Mouse (Mus musculus) A20 (cell line): ENCODE results near the gene Serpine2.

Source experiments
- DNase-seq: peaks from one replicate; pipeline ENCODE4 v3.0.0-alpha.2; 2011; ENCODE audit warnings: low read depth, low spot score

Gene Serpine2

GRCm38 (mm10) chr1:79861130-79861942, at the start of gene Serpine2:
TSS of gene Serpine2 (minus strand) at chr1:79861180.
- no peak for DNase-seq

GRCm38 (mm10) chr1:79907811-79908210, 46.8 kb upstream of the Serpine2 start:
- no peak for DNase-seq

GRCm38 (mm10) chr1:79905241-79905640, 44.3 kb upstream of the Serpine2 start:
- DNase-seq = no peak

- DNase-seq = no peak
Observed at GRCm38 (mm10) chr1:79902901-79903300, 41.9 kb upstream of the Serpine2 start.

- DNase-seq = no peak
Observed at GRCm38 (mm10) chr1:79882648-79883047, 21.7 kb upstream of the Serpine2 start.

GRCm38 (mm10) chr1:79874741-79875140, 13.8 kb upstream of the Serpine2 start:
- DNase-seq = no peak

- no peak for DNase-seq
Observed at GRCm38 (mm10) chr1:79860411-79861039, 455 bp downstream of the Serpine2 start.

- no peak for DNase-seq
Observed at GRCm38 (mm10) chr1:79859975-79860374, 1.0 kb downstream of the Serpine2 start.

GRCm38 (mm10) chr1:79859026-79859425, 2.0 kb downstream of the Serpine2 start:
- no peak for DNase-seq

GRCm38 (mm10) chr1:79858389-79858994, 2.5 kb downstream of the Serpine2 start:
- DNase-seq = peak; percentile 33

GRCm38 (mm10) chr1:79857681-79858388, 3.1 kb downstream of the Serpine2 start:
- DNase-seq = no peak

GRCm38 (mm10) chr1:79856756-79857155, 4.2 kb downstream of the Serpine2 start:
- DNase-seq = no peak

- DNase-seq = no peak
Observed at GRCm38 (mm10) chr1:79853527-79853926, 7.5 kb downstream of the Serpine2 start.

GRCm38 (mm10) chr1:79850341-79850740, 10.6 kb downstream of the Serpine2 start:
- DNase-seq = no peak

GRCm38 (mm10) chr1:79848663-79849062, 12.3 kb downstream of the Serpine2 start:
- peak; percentile 76 for DNase-seq

- no peak for DNase-seq
Observed at GRCm38 (mm10) chr1:79846891-79847290, 14.1 kb downstream of the Serpine2 start.

- no peak for DNase-seq
Observed at GRCm38 (mm10) chr1:79832719-79833404, 28.1 kb downstream of the Serpine2 start.

- no peak for DNase-seq
Observed at GRCm38 (mm10) chr1:79823951-79824633, 36.9 kb downstream of the Serpine2 start.

- no peak for DNase-seq
Observed at GRCm38 (mm10) chr1:79822806-79823525, 38.0 kb downstream of the Serpine2 start.

- DNase-seq = peak; percentile 10
Observed at GRCm38 (mm10) chr1:79819296-79819879, 41.6 kb downstream of the Serpine2 start.
